Mouse (Mus musculus) embryonic facial prominence, embryonic 15.5 days (tissue): ENCODE data around the gene Pxylp1. TPM values are rescaled to one million over a fixed set of nuclear protein-coding genes. Genes with fewer than 3 reads are reported as not detected.

ENCODE experiments used
- ATAC-seq: fragments of 200-750 bp; cut with Nextera tagmentation; 2 replicates; pipeline ENCODE4 v1.8.0; 2017; ENCODE audit warnings: low read depth, moderate TSS enrichment; ENCODE audit not compliant: insufficient number of reproducible peaks, low FRiP score, low TSS enrichment
- H3K27ac ChIP-seq: fragments of 300-500 bp; sonication (generic); replicated peaks from 2 replicates; pipeline ENCODE4 v1.5.1; 2015; ENCODE audit warnings: mild to moderate bottlenecking, inconsistent platforms
- H3K27me3 ChIP-seq: fragments of 300-500 bp; sonication (generic); 2 replicates; pipeline ENCODE4 v1.6.1; 2015; ENCODE audit warnings: inconsistent platforms
- H3K36me3 ChIP-seq: fragments of 300-500 bp; sonication (generic); 2 replicates; pipeline ENCODE4 v1.6.1; 2015; ENCODE audit warnings: mild to moderate bottlenecking, inconsistent platforms
- H3K4me1 ChIP-seq: fragments of 300-500 bp; sonication (generic); 2 replicates; pipeline ENCODE4 v1.6.1; 2015; ENCODE audit warnings: inconsistent platforms
- H3K4me2 ChIP-seq: fragments of 300-500 bp; sonication (generic); replicated peaks from 2 replicates; pipeline ENCODE4 v1.6.1; 2015; ENCODE audit warnings: mild to moderate bottlenecking, inconsistent platforms
- H3K4me3 ChIP-seq: fragments of 300-500 bp; sonication (generic); replicated peaks from 2 replicates; pipeline ENCODE4 v1.5.1; 2015; ENCODE audit warnings: mild to moderate bottlenecking, inconsistent platforms
- H3K9ac ChIP-seq: fragments of 300-500 bp; sonication (generic); 2 replicates; pipeline ENCODE4 v1.6.1; 2015; ENCODE audit warnings: inconsistent platforms
- H3K9me3 ChIP-seq: fragments of 300-500 bp; sonication (generic); replicated peaks from 2 replicates; pipeline ENCODE4 v1.6.1; 2016; ENCODE audit warnings: inconsistent platforms
- WGBS: fragments of 180-500 bp; shearing (Covaris S2); methylation state at CpG from one replicate; pipeline ENCODE4 v1.1.7; 2015; 5-methylcytosine and 5-hydroxymethylcytosine counted together
- polyA plus RNA-seq: library from polyadenylated mRNA; unstranded; fragments of >200 nt; fragmentation: Nextera tagmentation; extraction: Ambion mirVana; gene quantifications from 2 replicates; pipeline ENCODE4 v1.2.1, GENCODE M21; 2015

Gene Pxylp1
- polyA plus RNA-seq, 1 experiment from 2014 or later, result 34.4 TPM

- H3K9me3 ChIP-seq, result no peaks in the 10 kb centered on the region
- H3K4me2 ChIP-seq, result no peak overlapping the region
- H3K9ac ChIP-seq, result no peak overlapping the region
- no peak overlapping the region for H3K4me3 ChIP-seq
- ATAC-seq, result no peak
- WGBS, result 73% methylated on average over 3 of the region's 3 CpGs
- no peaks in the 10 kb centered on the region for H3K36me3 ChIP-seq
- no peaks in the 10 kb centered on the region for H3K4me1 ChIP-seq
- no peaks in the 10 kb centered on the region for H3K27me3 ChIP-seq
- H3K27ac ChIP-seq, result no peak overlapping the region
Measured at GRCm38 (mm10) chr9:96785187-96785586, 107.3 kb downstream of the Pxylp1 start.

GRCm38 (mm10) chr9:96783667-96784066 is 108.8 kb downstream of the Pxylp1 start:
- Histone ChIP-seq H3K27ac (no peak overlapping the region), H3K4me3 (no peak overlapping the region), H3K36me3 (no peaks in the 10 kb centered on the region), H3K4me1 (no peaks in the 10 kb centered on the region), H3K9ac (no peak overlapping the region), H3K9me3 (no peaks in the 10 kb centered on the region), H3K4me2 (no peak overlapping the region), H3K27me3 (no peaks in the 10 kb centered on the region)
- ATAC-seq, result no peak
- 82% methylated on average over 9 of the region's 9 CpGs for WGBS

GRCm38 (mm10) chr9:96783258-96783657 is 109.2 kb downstream of the Pxylp1 start:
- Histone ChIP-seq H3K9ac (no peak overlapping the region), H3K4me1 (no peaks in the 10 kb centered on the region), H3K27me3 (no peaks in the 10 kb centered on the region), H3K4me2 (no peak overlapping the region), H3K9me3 (no peaks in the 10 kb centered on the region), H3K4me3 (no peak overlapping the region), H3K36me3 (no peaks in the 10 kb centered on the region), H3K27ac (no peak overlapping the region)
- 55% methylated on average over 5 of the region's 5 CpGs for WGBS
- ATAC-seq, result no peak

- Histone ChIP-seq H3K9ac (no peak overlapping the region), H3K27me3 (no peaks in the 10 kb centered on the region), H3K4me2 (no peak overlapping the region), H3K36me3 (no peaks in the 10 kb centered on the region), H3K4me3 (no peak overlapping the region), H3K4me1 (no peaks in the 10 kb centered on the region), H3K9me3 (no peaks in the 10 kb centered on the region), H3K27ac (no peak overlapping the region)
- 78% methylated on average over 8 of the region's 8 CpGs for WGBS
- no peak for ATAC-seq
Measured at GRCm38 (mm10) chr9:96782062-96782461, 110.4 kb downstream of the Pxylp1 start.

Other genes with a start within 250 kb of the Pxylp1 start
- gene Zbtb38, start 139.8 kb downstream of the Pxylp1 start, polyA plus RNA-seq, result 21.2 and 22.1 TPM in 2 replicates
- 11.4 and 15.4 TPM in 2 replicates for gene Spsb4, start 126.2 kb upstream of the Pxylp1 start, polyA plus RNA-seq
- 71.0 and 71.4 TPM in 2 replicates for gene Slc25a36, start 218.5 kb upstream of the Pxylp1 start, polyA plus RNA-seq